Mouse (Mus musculus) spleen, adult 2 months (tissue): ENCODE data around the gene Alkbh1.

Source experiments
- CTCF ChIP-seq: fragments of 200-500 bp; IDR thresholded peaks from 2 replicates; pipeline ENCODE4 v1.5.1; 2011; ENCODE audit warnings: mild to moderate bottlenecking, inconsistent platforms; ENCODE audit not compliant: insufficient read depth, insufficient read length, insufficient replicate concordance; ENCODE audit errors: extremely low read depth
- POLR2A ChIP-seq: fragments of 200-500 bp; IDR thresholded peaks from 2 replicates; pipeline ENCODE4 v1.6.1; 2011; ENCODE audit warnings: low read depth, low read length, inconsistent platforms

DNA sequence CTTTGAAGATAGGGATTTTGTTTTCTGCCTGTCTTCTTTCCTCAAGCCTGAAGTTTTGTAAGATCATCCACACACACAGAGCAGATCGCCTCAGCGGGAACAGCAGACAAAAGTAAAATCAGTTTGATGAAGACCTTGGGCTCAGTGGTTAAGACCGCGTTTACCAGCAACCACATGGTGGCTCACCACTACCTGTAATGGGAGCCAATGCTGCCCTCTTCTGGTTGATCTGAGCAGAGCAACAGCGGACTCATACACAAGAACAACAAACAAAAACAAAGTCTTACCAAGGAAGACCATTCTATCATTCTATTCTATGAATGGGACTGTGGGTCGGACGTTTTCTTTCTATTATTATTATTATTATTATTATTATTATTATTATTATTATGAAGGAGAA lies 27.1 kb downstream of the Alkbh1 start:
- TF ChIP-seq CTCF (peak; percentile 72; the same call in 1 of the 2 replicates), POLR2A (no peak)
